Mouse (Mus musculus): ENCODE data around the gene Pde4b. TPM values are rescaled to one million over a fixed set of nuclear protein-coding genes. Genes with fewer than 3 reads are reported as not detected.
A peak's percentile ranks its signal among the peaks of the same experiment; 100 is the strongest.

Gene Pde4b
- total RNA-seq, 2 experiments from 2014 or later, result 119 to 125 TPM

GRCm38 (mm10) chr4:102172711-102173213 lies 85.4 kb downstream of the Pde4b start:
- no peak for DNase-seq (ENCODE audit: low spot score in 2 of 2)

GRCm38 (mm10) chr4:102175985-102176384 lies 88.6 kb downstream of the Pde4b start:
- DNase-seq (ENCODE audit: low spot score in 2 of 2), result no peak

GRCm38 (mm10) chr4:102177258-102177657 lies 89.9 kb downstream of the Pde4b start:
- no peak for DNase-seq (ENCODE audit: low spot score in 2 of 2)

- DNase-seq (ENCODE audit: low spot score in 2 of 2), result no peak
Observed at GRCm38 (mm10) chr4:102186888-102187287, 99.5 kb downstream of the Pde4b start.

GRCm38 (mm10) chr4:102197707-102198106 lies 110.4 kb downstream of the Pde4b start:
- DNase-seq (ENCODE audit: low spot score in 2 of 2), result no peak

GRCm38 (mm10) chr4:102209773-102210172 lies 122.4 kb downstream of the Pde4b start:
- no peak for DNase-seq (ENCODE audit: low spot score in 2 of 2)

- peak in 1 of 2 experiments; percentile 28 for DNase-seq (ENCODE audit: low spot score in 2 of 2)
Observed at GRCm38 (mm10) chr4:102226700-102227099, 139.4 kb downstream of the Pde4b start.

- DNase-seq (ENCODE audit: low spot score in 2 of 2), result peak; percentile 54 to 58
Observed at GRCm38 (mm10) chr4:102228953-102229586, 141.7 kb downstream of the Pde4b start.

GRCm38 (mm10) chr4:102230898-102231297 lies 143.6 kb downstream of the Pde4b start:
- DNase-seq (ENCODE audit: low spot score in 2 of 2), result no peak

- no peak for DNase-seq (ENCODE audit: low spot score in 2 of 2)
Observed at GRCm38 (mm10) chr4:102233633-102234032, 146.3 kb downstream of the Pde4b start.

GRCm38 (mm10) chr4:102235151-102235550 lies 147.8 kb downstream of the Pde4b start:
- DNase-seq (ENCODE audit: low spot score in 2 of 2), result no peak

GRCm38 (mm10) chr4:102239102-102239501 lies 151.8 kb downstream of the Pde4b start:
- DNase-seq (ENCODE audit: low spot score in 2 of 2), result no peak

- peak; percentile 61 to 64 for DNase-seq (ENCODE audit: low spot score in 2 of 2)
Observed at GRCm38 (mm10) chr4:102239657-102240390, 152.5 kb downstream of the Pde4b start.

GRCm38 (mm10) chr4:102240754-102241427 lies 153.5 kb downstream of the Pde4b start:
- peak in 1 of 2 experiments; percentile 31 for DNase-seq (ENCODE audit: low spot score in 2 of 2)

- DNase-seq (ENCODE audit: low spot score in 2 of 2), result no peak
Observed at GRCm38 (mm10) chr4:102253994-102254393, 166.7 kb downstream of the Pde4b start.

GRCm38 (mm10) chr4:102254466-102255294 lies 167.3 kb downstream of the Pde4b start:
- DNase-seq (ENCODE audit: low spot score in 2 of 2), result peak; percentile 38 to 39

- peak in 1 of 2 experiments; percentile 28 for DNase-seq (ENCODE audit: low spot score in 2 of 2)
Observed at GRCm38 (mm10) chr4:102255295-102255670, 167.9 kb downstream of the Pde4b start.

GRCm38 (mm10) chr4:102256170-102256960 lies 169.0 kb downstream of the Pde4b start:
- no peak for DNase-seq (ENCODE audit: low spot score in 2 of 2)

- no peak for DNase-seq (ENCODE audit: low spot score in 2 of 2)
Observed at GRCm38 (mm10) chr4:102260216-102260615, 172.9 kb downstream of the Pde4b start.

- DNase-seq (ENCODE audit: low spot score in 2 of 2), result no peak
Observed at GRCm38 (mm10) chr4:102272313-102272712, 185.0 kb downstream of the Pde4b start.

Measured in left cerebral cortex, adult 18-20 months (tissue).